Mouse (Mus musculus) limb, embryonic 10.5 days (tissue): ENCODE results near the gene Rere. TPM values are rescaled to one million over a fixed set of nuclear protein-coding genes. Genes with fewer than 3 reads are reported as not detected.
"Not testable (repeated sequence)": the region's sequence is repeated elsewhere in the genome, so short reads cannot be mapped to it uniquely, and the experiment has no call there.

Experiments
- DNase-seq: peaks from one replicate; pipeline ENCODE4 v3.0.0-alpha.2; 2017; ENCODE audit warnings: low spot score
- H3K27ac ChIP-seq: fragments of 300-500 bp; sonication (generic); 2 replicates; pipeline ENCODE4 v1.5.1; 2016; ENCODE audit warnings: mild to moderate bottlenecking
- H3K27me3 ChIP-seq: fragments of 300-500 bp; sonication (generic); 2 replicates; pipeline ENCODE4 v1.6.1; 2016; ENCODE audit warnings: low read depth, mild to moderate bottlenecking; ENCODE audit not compliant: poor library complexity, severe bottlenecking
- H3K36me3 ChIP-seq: fragments of 300-500 bp; sonication (generic); 2 replicates; pipeline ENCODE4 v1.6.1; 2016; ENCODE audit warnings: mild to moderate bottlenecking, moderate library complexity
- H3K4me1 ChIP-seq: fragments of 300-500 bp; sonication (generic); 2 replicates; pipeline ENCODE4 v1.6.1; 2016
- H3K4me3 ChIP-seq: fragments of 300-500 bp; sonication (generic); 2 replicates; pipeline ENCODE4 v1.5.1; 2016; ENCODE audit warnings: mild to moderate bottlenecking, moderate library complexity
- H3K9me3 ChIP-seq: fragments of 300-500 bp; sonication (generic); replicated peaks from 2 replicates; pipeline ENCODE4 v1.6.1; 2016; ENCODE audit warnings: mild to moderate bottlenecking
- WGBS: fragments of 180-500 bp; shearing (Covaris S2); methylation state at CpG from one replicate; pipeline ENCODE4 v1.1.7; 2016; 5-methylcytosine and 5-hydroxymethylcytosine counted together
- polyA plus RNA-seq: library from polyadenylated mRNA; unstranded; fragments of >200 nt; fragmentation: Nextera tagmentation; extraction: Ambion mirVana; gene quantifications from 2 replicates; pipeline ENCODE4 v1.2.1, GENCODE M21; 2016

Gene Rere
- polyA plus RNA-seq, 1 experiment from 2014 or later: 40.3 TPM

- peaks cover 24% of the 10 kb centered on the region for H3K36me3 ChIP-seq
- H3K27me3 ChIP-seq: no peaks in the 10 kb centered on the region
- peaks cover 19% of the 10 kb centered on the region for H3K4me1 ChIP-seq
- H3K9me3 ChIP-seq: no peaks in the 10 kb centered on the region
- 94% methylated on average over 7 of the region's 7 CpGs for WGBS
- H3K27ac ChIP-seq: no peak overlapping the region
- no peak for DNase-seq
- no peak overlapping the region for H3K4me3 ChIP-seq
Observed at GRCm38 (mm10) chr4:150259577-150259976, 21.9 kb upstream of the Rere start.

GRCm38 (mm10) chr4:150260111-150260510, 21.3 kb upstream of the Rere start:
- peaks cover 20% of the 10 kb centered on the region for H3K36me3 ChIP-seq
- H3K27me3 ChIP-seq: no peaks in the 10 kb centered on the region
- peaks cover 19% of the 10 kb centered on the region for H3K4me1 ChIP-seq
- no peak overlapping the region for H3K4me3 ChIP-seq
- DNase-seq: no peak
- H3K27ac ChIP-seq: no peak overlapping the region
- WGBS: 79% methylated on average over 7 of the region's 7 CpGs
- H3K9me3 ChIP-seq: no peaks in the 10 kb centered on the region

- DNase-seq: no peak
- no peaks in the 10 kb centered on the region for H3K9me3 ChIP-seq
- H3K36me3 ChIP-seq: peaks cover 20% of the 10 kb centered on the region
- no peaks in the 10 kb centered on the region for H3K27me3 ChIP-seq
- 41% methylated on average over 6 of the region's 6 CpGs for WGBS
- no peak overlapping the region for H3K27ac ChIP-seq
- H3K4me3 ChIP-seq: no peak overlapping the region
- H3K4me1 ChIP-seq: peaks cover 19% of the 10 kb centered on the region
Observed at GRCm38 (mm10) chr4:150260745-150261144, 20.7 kb upstream of the Rere start.

GRCm38 (mm10) chr4:150262301-150262700, 19.1 kb upstream of the Rere start:
- no peaks in the 10 kb centered on the region for H3K9me3 ChIP-seq
- whole genome bisulfite sequencing: 93% methylated on average over 8 of the region's 8 CpGs
- peaks cover 17% of the 10 kb centered on the region for H3K36me3 ChIP-seq

GRCm38 (mm10) chr4:150264903-150265302, 16.5 kb upstream of the Rere start:
- 54% methylated on average over 7 of the region's 7 CpGs for WGBS
- Histone ChIP-seq H3K4me1 (peaks cover 19% of the 10 kb centered on the region), H3K27me3 (no peaks in the 10 kb centered on the region), H3K4me3 (no peak overlapping the region), H3K27ac (0 out of 2 replicates have a peak overlapping the region, but pooled peaks have one; percentile 0), H3K36me3 (peaks cover 20% of the 10 kb centered on the region), H3K9me3 (no peaks in the 10 kb centered on the region)
- DNase-seq: no peak

More at GRCm38 (mm10) chr4:150262301-150262700, 19.1 kb upstream of the Rere start:
- H3K27me3 ChIP-seq: no peaks in the 10 kb centered on the region
- no peak overlapping the region for H3K27ac ChIP-seq
- H3K4me1 ChIP-seq: peaks cover 19% of the 10 kb centered on the region
- DNase-seq: no peak
- no peak overlapping the region for H3K4me3 ChIP-seq

GRCm38 (mm10) chr4:150265471-150265870, 16.0 kb upstream of the Rere start:
- no peak overlapping the region for H3K4me3 ChIP-seq
- DNase-seq: no peak
- peaks cover 24% of the 10 kb centered on the region for H3K4me1 ChIP-seq
- WGBS: 73% methylated on average over 5 of the region's 5 CpGs
- H3K36me3 ChIP-seq: peaks cover 20% of the 10 kb centered on the region
- no peak overlapping the region for H3K27ac ChIP-seq
- no peaks in the 10 kb centered on the region for H3K27me3 ChIP-seq
- H3K9me3 ChIP-seq: no peaks in the 10 kb centered on the region

- 77% methylated on average over 21 of the region's 21 CpGs for whole genome bisulfite sequencing
- H3K9me3 ChIP-seq: no peaks in the 10 kb centered on the region
- H3K4me1 ChIP-seq: peaks cover 25% of the 10 kb centered on the region
- no peak for DNase-seq
- no peak overlapping the region for H3K27ac ChIP-seq
- H3K4me3 ChIP-seq: no peak overlapping the region
- no peaks in the 10 kb centered on the region for H3K27me3 ChIP-seq
- H3K36me3 ChIP-seq: peaks cover 20% of the 10 kb centered on the region
Observed at GRCm38 (mm10) chr4:150266655-150267223, 14.7 kb upstream of the Rere start.

- WGBS: 86% methylated on average over 33 of the region's 33 CpGs
- no peak for DNase-seq
- Histone ChIP-seq H3K4me1 (peaks cover 40% of the 10 kb centered on the region), H3K9me3 (no peaks in the 10 kb centered on the region), H3K27ac (peak overlapping the region; percentile 47; the same call in 1 of the 2 replicates), H3K27me3 (no peaks in the 10 kb centered on the region), H3K36me3 (0 out of 2 replicates have a peak, but pooled peaks cover 6% of the 10 kb centered on the region), H3K4me3 (no peak overlapping the region)
Observed at GRCm38 (mm10) chr4:150268674-150269653, 12.5 kb upstream of the Rere start.

- 31% methylated on average over 7 of the region's 7 CpGs for WGBS
- 0 out of 2 replicates have a peak, but pooled peaks cover 6% of the 10 kb centered on the region for H3K36me3 ChIP-seq
- H3K27ac ChIP-seq: peak overlapping the region; percentile 47
- no peak overlapping the region for H3K4me3 ChIP-seq
- DNase-seq: no peak
- peaks cover 37% of the 10 kb centered on the region for H3K4me1 ChIP-seq
- no peaks in the 10 kb centered on the region for H3K27me3 ChIP-seq
- H3K9me3 ChIP-seq: no peaks in the 10 kb centered on the region
Observed at GRCm38 (mm10) chr4:150269679-150270078, 11.8 kb upstream of the Rere start.

- peaks cover 37% of the 10 kb centered on the region for H3K4me1 ChIP-seq
Observed at GRCm38 (mm10) chr4:150270718-150271117, 10.7 kb upstream of the Rere start.

GRCm38 (mm10) chr4:150272725-150273124, 8.7 kb upstream of the Rere start:
- Histone ChIP-seq H3K36me3 (0 out of 2 replicates have a peak, but pooled peaks cover 2% of the 10 kb centered on the region), H3K27ac (peak overlapping the region; percentile 27), H3K4me3 (no peak overlapping the region; the same call in 1 of the 2 replicates), H3K27me3 (no peaks in the 10 kb centered on the region), H3K9me3 (no peaks in the 10 kb centered on the region), H3K4me1 (peaks cover 37% of the 10 kb centered on the region)
- WGBS: 32% methylated on average over 9 of the region's 9 CpGs
- no peak for DNase-seq

More at GRCm38 (mm10) chr4:150270718-150271117, 10.7 kb upstream of the Rere start:
- H3K27me3 ChIP-seq, H3K9me3 ChIP-seq, H3K36me3 ChIP-seq, H3K4me3 ChIP-seq, H3K27ac ChIP-seq, DNase-seq: not testable (repeated sequence)
- 77% methylated on average over 4 of the region's 4 CpGs for WGBS

GRCm38 (mm10) chr4:150275531-150275930, 5.9 kb upstream of the Rere start:
- 84% methylated on average over 5 of the region's 5 CpGs for WGBS
- no peak for DNase-seq
- H3K27ac ChIP-seq: no peak overlapping the region

GRCm38 (mm10) chr4:150279336-150279735, 2.1 kb upstream of the Rere start:
- not testable (repeated sequence) for H3K36me3 ChIP-seq, H3K9me3 ChIP-seq, H3K27me3 ChIP-seq, DNase-seq, H3K4me3 ChIP-seq, H3K27ac ChIP-seq
- H3K4me1 ChIP-seq: peaks cover 24% of the 10 kb centered on the region
- 84% methylated on average over 7 of the region's 7 CpGs for WGBS

More at GRCm38 (mm10) chr4:150275531-150275930, 5.9 kb upstream of the Rere start:
- no peaks in the 10 kb centered on the region for H3K27me3 ChIP-seq
- H3K4me3 ChIP-seq: no peak overlapping the region
- no peaks in the 10 kb centered on the region for H3K36me3 ChIP-seq
- no peaks in the 10 kb centered on the region for H3K9me3 ChIP-seq
- peaks cover 22% of the 10 kb centered on the region for H3K4me1 ChIP-seq
